Mouse (Mus musculus) inflammation-experienced regulatory T-cells (primary cell): Measurements from ENCODE around the gene Folr2. TPM values are rescaled to one million over a fixed set of nuclear protein-coding genes. Genes with fewer than 3 reads are reported as not detected.

Source experiments
- polyA plus RNA-seq, 2 experiments: library from polyadenylated mRNA; unstranded; fragments of 100-300 nt; shearing (Covaris generic); gene quantifications; one replicate each; pipeline ENCODE4 v1.2.1; 2017

Folr2 gene
- polyA plus RNA-seq = not detected

GRCm38 (mm10) chr7:101857094-101857493 is at the start of gene Folr2:
Folr2 (minus strand) TSS chr7:101857194.

GRCm38 (mm10) chr7:101906287-101906681 is 49.3 kb upstream of the Folr2 start, which contains the start of gene Tomt:
Tomt (minus strand) TSS chr7:101906359.

GRCm38 (mm10) chr7:101905561-101906286 is 48.7 kb upstream of the Folr2 start, which contains the start of gene Lamtor1:
Lamtor1 (plus strand) TSS chr7:101905904.

GRCm38 (mm10) chr7:101870629-101871028 is 13.6 kb upstream of the Folr2 start, which contains the start of gene Folr1:
Folr1 (minus strand) TSS chr7:101870788.

GRCm38 (mm10) chr7:101863415-101863814 is 6.4 kb upstream of the Folr2 start, which contains the start of gene Anapc15:
Anapc15 (plus strand) TSS chr7:101863715.

GRCm38 (mm10) chr7:101837606-101838471 is 19.2 kb downstream of the Folr2 start, which contains the start of gene Inppl1:
Inppl1 (minus strand) TSS chr7:101838229.

GRCm38 (mm10) chr7:101817861-101818401 is 39.1 kb downstream of the Folr2 start, which contains the start of gene Phox2a:
Phox2a (plus strand) TSS chr7:101818313.

Other genes with a start within 250 kb of the Folr2 start
- gene Clpb, start 193.6 kb downstream of the Folr2 start, polyA plus RNA-seq = 10 to 100 TPM; 20.4 to 23.3 TPM
- gene Phox2a, start 38.9 kb downstream of the Folr2 start, polyA plus RNA-seq = not detected
- 10 to 100 TPM in 1 of 2 experiments, 1 to 10 TPM in 1; 9.8 to 13.9 TPM for gene Inppl1, start 19.0 kb downstream of the Folr2 start, polyA plus RNA-seq
- gene Anapc15, start 6.5 kb upstream of the Folr2 start, polyA plus RNA-seq = 10 to 100 TPM; 32.1 to 42.4 TPM
- gene Folr1, start 13.6 kb upstream of the Folr2 start, polyA plus RNA-seq = 1 to 10 TPM in 1 of 2 experiments, under 1 TPM in 1; 0.60 to 3.7 TPM
- 100 to 1,000 TPM; 113 to 148 TPM for gene Lamtor1, start 48.7 kb upstream of the Folr2 start, polyA plus RNA-seq
- under 1 TPM; 0.18 to 0.76 TPM for gene Tomt, start 49.2 kb upstream of the Folr2 start, polyA plus RNA-seq
- gene Lrrc51, start 76.7 kb upstream of the Folr2 start, polyA plus RNA-seq = 1 to 10 TPM; 1.5 to 5.2 TPM
- 100 to 1,000 TPM; 142 to 171 TPM for gene Numa1, start 76.9 kb upstream of the Folr2 start, polyA plus RNA-seq
- gene Il18bp, start 161.5 kb upstream of the Folr2 start, polyA plus RNA-seq = 1 to 10 TPM; 6.1 to 7.1 TPM
- 10 to 100 TPM; 15.5 to 24.8 TPM for gene Rnf121, start 208.3 kb upstream of the Folr2 start, polyA plus RNA-seq
- 10 to 100 TPM; 21.7 to 32.6 TPM for gene Xndc1, start 208.3 kb upstream of the Folr2 start, polyA plus RNA-seq
- gene Xntrpc, start 208.5 kb upstream of the Folr2 start, polyA plus RNA-seq = 1 to 10 TPM; 1.1 to 1.4 TPM
- not detected for gene Trpc2, start 225.9 kb upstream of the Folr2 start, polyA plus RNA-seq
- under 1 TPM; 0.24 to 0.78 TPM for gene Art1, start 244.5 kb upstream of the Folr2 start, polyA plus RNA-seq